ENCODE assay signal across 10 mouse cellular contexts in the genomic region with DNA sequence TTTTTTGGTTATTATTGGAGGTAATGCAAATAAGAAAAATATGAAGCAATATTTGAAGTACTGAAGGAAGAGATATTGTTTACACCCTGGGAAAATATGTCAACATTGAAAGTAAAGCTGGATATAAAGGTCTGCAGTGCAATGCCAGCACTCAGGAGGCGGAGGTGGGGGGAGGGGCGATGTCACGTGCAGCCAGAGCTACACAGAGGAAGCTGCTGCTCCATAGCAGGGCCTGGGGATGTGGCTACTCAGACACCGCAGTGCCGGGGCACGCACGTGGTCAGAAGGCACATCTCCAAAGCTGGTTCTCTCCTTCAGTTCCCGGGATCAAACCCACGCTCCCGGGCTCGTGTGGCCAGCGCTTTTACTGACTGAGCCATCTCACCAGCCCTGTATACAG.
DNase-seq lines count a peak whose midpoint lies in the region; ATAC-seq and TF ChIP-seq lines count a peak whose summit lies in the region.
"Had no signal": no experiment of that assay in that cellular context is flagged by ENCODE, and none has a peak within 500 bp of the region (broad histone marks: within the 10 kb centered on the region; RNA-seq: fewer than 3 reads in every experiment).

No protein-coding gene starts in this region.

- no peak overlapping the region for H3K27ac ChIP-seq in layer of hippocampus, adult 2 months
- H3K27ac ChIP-seq: kidney, embryonic 15.5 days; liver, embryonic 13.5 days had no signal

- H3K4me3 ChIP-seq in lung, adult 2 months (replicated peaks; ENCODE audit: extremely low read depth, low read depth, low read length): no peak overlapping the region
- no peak overlapping the region for H3K4me3 ChIP-seq in layer of hippocampus, adult 2 months
- H3K4me3 ChIP-seq: kidney, embryonic 15.5 days; liver, embryonic 13.5 days had no signal

- H3K4me1 ChIP-seq in lung, adult 2 months (ENCODE audit: control insufficient read depth, insufficient read depth, low read length): peaks cover 3% of the 10 kb centered on the region; the same call in 1 of the 2 replicates
- H3K4me1 ChIP-seq: kidney, embryonic 15.5 days had no signal

- TF ChIP-seq CTCF in lung, adult 2 months (IDR thresholded peaks at IDR 0.05; ENCODE audit: insufficient read depth, low read length): no peak
- TF ChIP-seq CTCF in layer of hippocampus, adult 2 months (conservative IDR thresholded peaks at IDR 0.05): no peak

- ATAC-seq in cerebellum, adult (ENCODE audit: insufficient number of reproducible peaks, low FRiP score, low TSS enrichment): no peak

- peak; percentile 39 to 50 for DNase-seq in cerebellum, postnatal 10 days
- peak; percentile 42 for DNase-seq in retina, postnatal 1 day
- no peak for DNase-seq in retina, embryonic 14.5 days (ENCODE audit: low spot score)
- peak; percentile 38 for DNase-seq in lung, adult 2 months
- peak; percentile 83 for DNase-seq in thymus, postnatal 14 days
- no peak for DNase-seq in layer of hippocampus, adult 2 months (ENCODE audit: low spot score in 2 of 2)
- no peak for DNase-seq in adrenal gland, postnatal 25 days
- DNase-seq: liver, embryonic 13.5 days had no signal

- 43% methylated on average over 12 of the region's 12 CpGs for WGBS in lung, adult 2 months

- no peak for TF ChIP-seq POLR2A in lung, adult 2 months (IDR thresholded peaks at IDR 0.05; ENCODE audit: borderline replicate concordance, extremely low read depth, low read depth, low read length)

Comparison
In these comparisons a context has a peak if more than half of its experiments do, and no peak if none do; other contexts are left out.
1. DNase-seq: peak in cerebellum, postnatal 10 days (2 of 2), retina, postnatal 1 day (single experiment), lung, adult 2 months (single experiment) and thymus, postnatal 14 days (single experiment); none in retina, embryonic 14.5 days (single experiment), layer of hippocampus, adult 2 months (0 of 2) and adrenal gland, postnatal 25 days (single experiment).